Mouse (Mus musculus): ENCODE results near the gene Bicra. TPM values are rescaled to one million over a fixed set of nuclear protein-coding genes. Genes with fewer than 3 reads are reported as not detected.
A peak's percentile ranks its signal among the peaks of the same experiment; 100 is the strongest.

The Bicra gene
- polyA plus RNA-seq, 1 experiment: 5.9 TPM

DNA sequence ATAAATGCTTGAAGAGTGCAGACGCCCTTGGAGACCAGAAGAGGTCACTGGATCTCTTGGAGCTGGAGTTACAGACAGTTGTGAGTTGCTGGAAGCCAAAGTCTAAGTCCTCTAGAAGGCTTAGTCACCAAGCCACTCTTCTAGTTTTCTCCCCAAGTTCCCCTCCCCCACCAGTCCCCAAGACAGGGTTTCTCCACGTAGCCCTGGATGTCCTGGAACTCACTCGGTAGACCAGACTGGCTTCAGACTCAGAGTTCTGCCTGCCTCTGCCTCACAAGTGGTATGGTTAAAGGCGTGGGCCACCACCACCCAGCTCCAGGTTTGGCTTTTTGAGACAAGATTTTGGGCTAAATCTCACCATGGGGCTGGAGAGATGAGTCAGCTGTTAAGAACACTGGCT lies 7.2 kb upstream of the Bicra start:
- Histone ChIP-seq H3K4me3 (ENCODE audit: control insufficient read depth, low read depth, low read length) (no peak overlapping the region), H3K36me3 (ENCODE audit: control insufficient read depth, insufficient read depth, low read length) (no peaks in the 10 kb centered on the region), H3K4me1 (ENCODE audit: control insufficient read depth, insufficient read depth, low read length) (peaks cover 10% of the 10 kb centered on the region), H3K27me3 (ENCODE audit: control insufficient read depth, insufficient read depth, low read length) (no peaks in the 10 kb centered on the region), H3K27ac (ENCODE audit: control insufficient read depth, insufficient read depth, low read depth, low read length) (no peak overlapping the region)
- no peak for TF ChIP-seq CTCF (IDR thresholded peaks at IDR 0.05; ENCODE audit: control insufficient read depth, insufficient read depth, insufficient replicate concordance, low read depth, low read length)
- no peak for TF ChIP-seq POLR2A (IDR thresholded peaks at IDR 0.05; ENCODE audit: control insufficient read depth, low read depth, low read length)

DNA sequence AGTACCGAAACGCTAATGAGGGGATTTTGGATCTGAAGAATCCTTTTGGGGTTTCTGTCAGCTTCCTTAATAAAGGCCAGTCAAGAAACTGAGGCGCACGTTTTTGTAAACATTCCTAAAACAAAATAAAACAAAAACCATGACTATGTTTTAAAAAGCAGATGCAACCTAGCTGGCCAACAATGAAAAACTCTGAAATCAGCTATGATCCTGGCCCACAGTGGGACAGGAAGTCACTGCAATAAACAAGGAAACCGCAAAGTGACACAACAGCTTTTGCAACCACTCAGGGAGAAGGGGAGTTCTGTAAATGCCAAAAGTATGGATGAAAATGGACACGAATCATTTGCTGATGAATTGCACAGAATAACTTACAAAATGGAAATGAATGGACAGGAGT lies 5.4 kb upstream of the Bicra start:
- no peak for TF ChIP-seq CTCF (IDR thresholded peaks at IDR 0.05; ENCODE audit: control insufficient read depth, insufficient read depth, insufficient replicate concordance, low read depth, low read length)
- no peak for TF ChIP-seq POLR2A (IDR thresholded peaks at IDR 0.05; ENCODE audit: control insufficient read depth, low read depth, low read length)
- no peak overlapping the region for H3K27ac ChIP-seq (ENCODE audit: control insufficient read depth, insufficient read depth, low read depth, low read length)
- H3K4me1 ChIP-seq (ENCODE audit: control insufficient read depth, insufficient read depth, low read length): peaks cover 10% of the 10 kb centered on the region
- no peaks in the 10 kb centered on the region for H3K27me3 ChIP-seq (ENCODE audit: control insufficient read depth, insufficient read depth, low read length)
- peak overlapping the region; percentile 85 for H3K4me3 ChIP-seq (ENCODE audit: control insufficient read depth, low read depth, low read length)
- no peaks in the 10 kb centered on the region for H3K36me3 ChIP-seq (ENCODE audit: control insufficient read depth, insufficient read depth, low read length)

DNA sequence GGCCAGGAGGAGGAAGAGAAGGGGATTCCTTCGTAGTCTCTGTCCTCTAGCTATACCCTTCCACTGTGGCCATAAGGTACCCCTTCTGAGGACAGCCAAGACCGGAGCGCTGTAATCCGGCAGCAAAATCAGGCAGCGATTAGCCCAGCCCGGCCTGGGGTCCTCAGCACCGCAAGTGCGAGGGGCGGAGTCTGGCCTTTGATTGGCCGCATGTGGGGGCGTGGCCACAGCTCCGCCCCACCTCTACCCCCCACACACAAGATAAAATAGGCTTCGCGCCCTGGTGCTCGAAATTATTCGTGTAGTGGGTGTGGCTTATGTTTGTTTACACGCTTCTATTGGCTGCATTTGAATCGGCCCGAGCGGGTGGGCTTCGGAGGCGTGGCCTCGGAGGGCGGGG lies 5.0 kb upstream of the Bicra start:
- Histone ChIP-seq H3K4me1 (ENCODE audit: control insufficient read depth, insufficient read depth, low read length) (peaks cover 10% of the 10 kb centered on the region), H3K27me3 (ENCODE audit: control insufficient read depth, insufficient read depth, low read length) (no peaks in the 10 kb centered on the region), H3K4me3 (ENCODE audit: control insufficient read depth, low read depth, low read length) (peak overlapping the region; percentile 85), H3K36me3 (ENCODE audit: control insufficient read depth, insufficient read depth, low read length) (no peaks in the 10 kb centered on the region), H3K27ac (ENCODE audit: control insufficient read depth, insufficient read depth, low read depth, low read length) (peak overlapping the region; percentile 84)
- TF ChIP-seq POLR2A (IDR thresholded peaks at IDR 0.05; ENCODE audit: control insufficient read depth, low read depth, low read length) (peak; percentile 58), CTCF (IDR thresholded peaks at IDR 0.05; ENCODE audit: control insufficient read depth, insufficient read depth, insufficient replicate concordance, low read depth, low read length) (no peak)

DNA sequence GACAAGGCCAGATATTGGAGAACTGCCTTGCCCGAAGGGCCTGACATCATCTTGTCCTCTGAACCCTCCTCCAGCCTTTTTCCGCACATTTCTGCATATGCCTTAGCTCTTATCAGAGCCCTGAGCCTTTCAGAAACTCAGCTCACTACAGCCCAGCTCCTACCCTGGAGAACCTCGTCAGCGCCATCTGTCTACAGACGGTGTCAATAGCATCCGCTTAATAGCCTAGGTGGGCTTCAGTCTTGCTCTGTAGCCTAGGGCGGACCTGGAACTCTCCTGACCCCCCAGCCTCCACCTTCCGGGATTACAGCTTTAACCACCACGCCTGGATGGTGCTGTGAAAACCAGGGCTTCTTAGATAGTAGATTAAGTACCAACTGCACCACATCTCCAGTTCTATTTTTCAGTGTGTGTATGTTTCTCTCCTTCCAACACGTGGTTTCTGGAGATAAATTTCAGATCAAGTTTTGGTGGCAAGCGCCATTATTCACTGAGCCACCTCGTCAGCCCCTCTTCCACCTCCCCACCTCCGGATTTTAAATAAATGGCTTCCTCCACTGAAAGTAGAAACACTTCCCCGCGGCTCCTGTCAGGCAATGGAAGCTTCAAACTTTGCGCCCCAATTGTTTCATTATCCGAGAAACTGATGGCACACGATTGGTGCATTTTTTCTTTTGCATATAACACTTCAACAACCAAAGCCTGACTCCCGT lies 4.3 kb upstream of the Bicra start:
- H3K27me3 ChIP-seq (ENCODE audit: control insufficient read depth, insufficient read depth, low read length): no peaks in the 10 kb centered on the region
- H3K27ac ChIP-seq (ENCODE audit: control insufficient read depth, insufficient read depth, low read depth, low read length): peak overlapping the region; percentile 84
- H3K4me1 ChIP-seq (ENCODE audit: control insufficient read depth, insufficient read depth, low read length): peaks cover 12% of the 10 kb centered on the region
- peak overlapping the region; percentile 85 for H3K4me3 ChIP-seq (ENCODE audit: control insufficient read depth, low read depth, low read length)
- TF ChIP-seq POLR2A (IDR thresholded peaks at IDR 0.05; ENCODE audit: control insufficient read depth, low read depth, low read length) (no peak), CTCF (IDR thresholded peaks at IDR 0.05; ENCODE audit: control insufficient read depth, insufficient read depth, insufficient replicate concordance, low read depth, low read length) (peak; percentile 73; the same call in 1 of the 2 replicates)
- H3K36me3 ChIP-seq (ENCODE audit: control insufficient read depth, insufficient read depth, low read length): no peaks in the 10 kb centered on the region

DNA sequence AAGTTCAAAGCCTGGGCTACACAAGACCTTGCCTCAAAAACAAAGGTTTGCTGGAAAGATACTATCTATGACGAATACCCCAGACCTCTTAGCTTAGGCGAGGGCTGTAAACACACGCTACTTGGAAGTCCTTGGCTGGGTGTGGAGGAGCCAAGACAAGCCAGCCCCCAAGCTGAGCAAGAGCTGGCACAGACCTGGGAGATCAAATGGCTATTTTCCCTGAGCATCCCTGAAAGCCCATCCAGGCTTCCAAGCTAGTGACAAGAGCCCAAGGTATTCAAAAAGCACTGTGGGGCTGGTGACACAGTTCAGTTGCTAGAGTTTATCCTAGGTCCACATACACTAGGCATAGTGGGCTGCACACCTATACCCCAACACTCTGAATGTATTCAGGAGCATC lies 2.9 kb upstream of the Bicra start:
- Histone ChIP-seq H3K27ac (ENCODE audit: control insufficient read depth, insufficient read depth, low read depth, low read length) (no peak overlapping the region), H3K36me3 (ENCODE audit: control insufficient read depth, insufficient read depth, low read length) (no peaks in the 10 kb centered on the region), H3K4me1 (ENCODE audit: control insufficient read depth, insufficient read depth, low read length) (peaks cover 15% of the 10 kb centered on the region), H3K4me3 (ENCODE audit: control insufficient read depth, low read depth, low read length) (no peak overlapping the region), H3K27me3 (ENCODE audit: control insufficient read depth, insufficient read depth, low read length) (no peaks in the 10 kb centered on the region)
- TF ChIP-seq POLR2A (IDR thresholded peaks at IDR 0.05; ENCODE audit: control insufficient read depth, low read depth, low read length) (no peak), CTCF (IDR thresholded peaks at IDR 0.05; ENCODE audit: control insufficient read depth, insufficient read depth, insufficient replicate concordance, low read depth, low read length) (no peak)

DNA sequence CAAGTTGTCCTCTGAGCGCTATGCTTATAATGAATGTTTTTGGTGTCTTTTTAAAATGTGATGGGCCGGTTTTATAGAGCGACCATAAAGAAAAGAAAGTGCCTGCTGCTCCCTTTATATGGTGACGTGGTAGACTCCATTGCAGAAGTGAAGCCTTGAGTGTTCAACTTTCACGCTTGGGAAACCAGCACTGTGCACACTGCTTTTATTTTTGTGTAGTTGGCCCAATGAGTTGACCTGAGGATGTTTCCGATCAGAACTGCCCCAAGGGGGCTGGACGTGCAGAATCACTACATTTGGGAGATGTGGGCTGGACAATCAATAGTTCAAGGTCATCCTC lies 1.8 kb upstream of the Bicra start:
- H3K27ac ChIP-seq (ENCODE audit: control insufficient read depth, insufficient read depth, low read depth, low read length): no peak overlapping the region
- no peaks in the 10 kb centered on the region for H3K27me3 ChIP-seq (ENCODE audit: control insufficient read depth, insufficient read depth, low read length)
- H3K4me3 ChIP-seq (ENCODE audit: control insufficient read depth, low read depth, low read length): no peak overlapping the region
- no peaks in the 10 kb centered on the region for H3K36me3 ChIP-seq (ENCODE audit: control insufficient read depth, insufficient read depth, low read length)
- H3K4me1 ChIP-seq (ENCODE audit: control insufficient read depth, insufficient read depth, low read length): peaks cover 15% of the 10 kb centered on the region
- TF ChIP-seq CTCF (IDR thresholded peaks at IDR 0.05; ENCODE audit: control insufficient read depth, insufficient read depth, insufficient replicate concordance, low read depth, low read length) (no peak), POLR2A (IDR thresholded peaks at IDR 0.05; ENCODE audit: control insufficient read depth, low read depth, low read length) (no peak)

DNA sequence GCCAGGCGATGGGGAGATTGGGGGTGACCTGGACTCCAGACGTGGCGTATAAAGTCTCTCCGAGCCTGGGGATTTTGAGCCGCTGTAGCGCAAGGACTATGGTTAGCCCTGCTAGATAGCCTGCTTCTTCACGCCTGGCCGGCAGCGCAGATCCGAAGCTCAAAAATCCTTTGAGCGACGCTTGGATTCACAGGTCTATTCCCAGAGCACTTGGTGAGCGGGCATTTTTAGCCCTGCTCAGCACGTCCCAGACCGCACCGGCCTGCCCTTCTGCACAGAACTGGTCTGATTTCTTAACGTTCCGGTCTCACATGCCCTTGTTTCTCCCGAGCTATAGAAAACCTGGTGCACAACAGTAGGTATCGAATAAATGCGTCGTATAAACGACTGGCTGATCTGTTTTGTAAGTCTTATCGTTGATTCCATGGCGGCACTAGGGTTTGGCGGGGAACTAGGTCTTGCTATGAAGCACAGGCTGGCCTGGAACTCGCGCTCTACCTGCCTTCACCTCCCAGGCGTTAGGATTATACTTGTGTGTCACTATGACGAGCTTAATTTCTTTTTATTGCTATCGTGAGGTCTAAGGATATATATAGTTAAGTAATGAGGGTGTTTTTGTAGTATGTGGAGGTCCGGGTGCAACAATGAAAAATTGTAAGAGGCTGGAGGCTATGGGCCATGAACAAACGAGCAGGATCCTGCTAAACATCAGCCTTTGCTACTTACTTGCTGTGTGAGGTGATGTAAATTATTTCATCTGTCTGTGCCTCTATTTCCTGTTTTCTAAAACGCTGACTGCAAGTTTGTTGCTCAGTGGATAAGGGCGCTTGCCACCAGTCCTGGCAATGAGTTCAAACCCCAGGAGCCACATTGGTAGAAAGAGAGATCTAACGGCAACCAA lies 1.2 kb upstream of the Bicra start:
- Histone ChIP-seq H3K4me1 (ENCODE audit: control insufficient read depth, insufficient read depth, low read length) (peaks cover 17% of the 10 kb centered on the region), H3K27ac (ENCODE audit: control insufficient read depth, insufficient read depth, low read depth, low read length) (peak overlapping the region; percentile 71)
- TF ChIP-seq CTCF (IDR thresholded peaks at IDR 0.05; ENCODE audit: control insufficient read depth, insufficient read depth, insufficient replicate concordance, low read depth, low read length) (no peak), POLR2A (IDR thresholded peaks at IDR 0.05; ENCODE audit: control insufficient read depth, low read depth, low read length) (no peak)

More for the DNA sequence above, 1.2 kb upstream of the Bicra start:
- no peaks in the 10 kb centered on the region for H3K27me3 ChIP-seq (ENCODE audit: control insufficient read depth, insufficient read depth, low read length)
- no peaks in the 10 kb centered on the region for H3K36me3 ChIP-seq (ENCODE audit: control insufficient read depth, insufficient read depth, low read length)
- peak overlapping the region; percentile 94 for H3K4me3 ChIP-seq (ENCODE audit: control insufficient read depth, low read depth, low read length)
